Mouse (Mus musculus) CH12.LX (cell line): ENCODE data around the gene Ripk4. TPM values are rescaled to one million over a fixed set of nuclear protein-coding genes. Genes with fewer than 3 reads are reported as not detected.
A peak's percentile ranks its signal among the peaks of the same experiment; 100 is the strongest.

Source experiments
- DNase-seq: peaks from one replicate; pipeline ENCODE4 v3.0.0-alpha.2; 2013; ENCODE audit errors: extremely low read depth
- H3K27ac ChIP-seq: 2 replicates; pipeline ENCODE4 v1.5.1; 2012; ENCODE audit warnings: low read depth, mild to moderate bottlenecking, control low read depth, moderate library complexity; ENCODE audit not compliant: insufficient read depth
- H3K27me3 ChIP-seq: replicated peaks from 2 replicates; pipeline ENCODE3; 2012; ENCODE audit warnings: inconsistent platforms
- H3K36me3 ChIP-seq, 2 experiments: replicated peaks in 1 of 2; 2 replicates each; pipeline versions ENCODE3 to v1.6.1; 2012; ENCODE audit warnings: inconsistent platforms in 1 of 2, low read length in 1 of 2, mild to moderate bottlenecking in 1 of 2, mixed read lengths in 1 of 2, moderate library complexity in 1 of 2; ENCODE audit not compliant: control insufficient read depth in 1 of 2, insufficient read depth in 1 of 2
- H3K4me1 ChIP-seq, 2 experiments: 2 replicates each; pipeline ENCODE4 v1.6.1; 2012; ENCODE audit warnings: inconsistent platforms in 1 of 2, moderate library complexity in 1 of 2; ENCODE audit not compliant: insufficient read depth in 2 of 2, control insufficient read depth in 1 of 2
- H3K4me2 ChIP-seq: 2 replicates; pipeline ENCODE4 v1.6.1; 2012; ENCODE audit warnings: low read depth, mild to moderate bottlenecking, control low read depth; ENCODE audit not compliant: poor library complexity, insufficient read depth, severe bottlenecking
- H3K4me3 ChIP-seq, 3 experiments: fragments of 150-350 bp in 1 of 3; sonication (generic) in 1 of 3; replicated peaks in 1 of 3; 2 replicates each; pipeline versions ENCODE3 to v1.5.1; 2011 to 2012; ENCODE audit warnings: low read depth in 2 of 3, low read length in 2 of 3, mild to moderate bottlenecking in 2 of 3, moderate library complexity in 2 of 3, control low read depth in 1 of 3, improper control_type of control experiment in 1 of 3, inconsistent platforms in 1 of 3, mixed read lengths in 1 of 3; ENCODE audit not compliant: poor library complexity in 1 of 3
- H3K79me2 ChIP-seq: replicated peaks from 2 replicates; pipeline ENCODE4 v1.6.1; 2012; ENCODE audit warnings: mild to moderate bottlenecking, moderate library complexity; ENCODE audit not compliant: control insufficient read depth, poor library complexity, insufficient read depth, severe bottlenecking; ENCODE audit errors: extremely low read depth
- H3K9ac ChIP-seq: 2 replicates; pipeline ENCODE4 v1.6.1; 2012; ENCODE audit warnings: low read depth, mild to moderate bottlenecking, control low read depth, moderate library complexity; ENCODE audit not compliant: insufficient read depth
- H3K9me3 ChIP-seq: replicated peaks from 2 replicates; pipeline ENCODE3; 2012; ENCODE audit warnings: low read length, inconsistent platforms, mixed read lengths
- CHD2 ChIP-seq: IDR thresholded peaks from 2 replicates; pipeline ENCODE4 v1.6.1; 2011; ENCODE audit warnings: low read length, improper control_type of control experiment
- CTCF ChIP-seq, 2 experiments: IDR thresholded peaks in 1 of 2; conservative IDR thresholded peaks in 1 of 2; 2 replicates each; pipeline ENCODE4 v1.5.1; 2011 to 2012; ENCODE audit warnings: low read depth in 2 of 2, low read length in 2 of 2, improper control_type of control experiment in 1 of 2, inconsistent platforms in 1 of 2, mild to moderate bottlenecking in 1 of 2, moderate library complexity in 1 of 2
- ELF1 ChIP-seq: IDR thresholded peaks from 2 replicates; pipeline ENCODE4 v1.6.1; 2014; ENCODE audit warnings: low read depth, mild to moderate bottlenecking, inconsistent platforms, low read length, improper control_type of control experiment
- EP300 ChIP-seq: IDR thresholded peaks from 2 replicates; pipeline ENCODE4 v1.6.1; 2011; ENCODE audit warnings: low read length, improper control_type of control experiment
- GABPA ChIP-seq: IDR thresholded peaks from 2 replicates; pipeline ENCODE4 v1.6.1; 2012; ENCODE audit warnings: low read depth, low read length, improper control_type of control experiment, inconsistent platforms; ENCODE audit not compliant: insufficient replicate concordance
- HCFC1 ChIP-seq: IDR thresholded peaks from 2 replicates; pipeline ENCODE4 v1.6.1; 2012; ENCODE audit warnings: low read depth, mild to moderate bottlenecking, inconsistent platforms, low read length, improper control_type of control experiment
- MYC ChIP-seq: IDR thresholded peaks from 2 replicates; pipeline ENCODE4 v1.6.1; 2011; ENCODE audit warnings: low read depth, mild to moderate bottlenecking, improper control_type of control experiment, low read length
- NRF1 ChIP-seq: IDR thresholded peaks from 2 replicates; pipeline ENCODE4 v1.6.1; 2014; ENCODE audit warnings: low read depth, mild to moderate bottlenecking, inconsistent platforms, low read length, improper control_type of control experiment, moderate library complexity
- POLR2A ChIP-seq: IDR thresholded peaks from 2 replicates; pipeline ENCODE4 v1.6.1; 2011; ENCODE audit warnings: low read depth, mild to moderate bottlenecking, improper control_type of control experiment, low read length
- POLR2AphosphoS2 ChIP-seq: IDR thresholded peaks from 2 replicates; pipeline ENCODE4 v1.6.1; 2011; ENCODE audit warnings: low read depth, low read length, improper control_type of control experiment
- RAD21 ChIP-seq: IDR thresholded peaks from 2 replicates; pipeline ENCODE4 v1.6.1; 2011; ENCODE audit warnings: low read depth, mild to moderate bottlenecking, low read length, improper control_type of control experiment, moderate library complexity
- RCOR1 ChIP-seq: conservative IDR thresholded peaks from 2 replicates; pipeline ENCODE4 v1.6.1; 2012; ENCODE audit warnings: low read depth, mild to moderate bottlenecking, inconsistent platforms, low read length, improper control_type of control experiment
- SIN3A ChIP-seq: IDR thresholded peaks from 2 replicates; pipeline ENCODE4 v1.6.1; 2012; ENCODE audit warnings: low read length, improper control_type of control experiment, inconsistent platforms
- SMC3 ChIP-seq: IDR thresholded peaks from 2 replicates; pipeline ENCODE4 v1.6.1; 2011; ENCODE audit warnings: low read depth, low read length, improper control_type of control experiment
- ZC3H11A ChIP-seq: IDR thresholded peaks from 2 replicates; pipeline ENCODE4 v1.6.1; 2012; ENCODE audit warnings: low read depth, mild to moderate bottlenecking, inconsistent platforms, low read length, improper control_type of control experiment
- ZKSCAN1 ChIP-seq: IDR thresholded peaks from 2 replicates; pipeline ENCODE4 v1.6.1; 2012; ENCODE audit warnings: low read depth, inconsistent platforms, low read length, improper control_type of control experiment, borderline replicate concordance
- dilution Hi-C: fragments of 300-500 bp; cut with MboI; formaldehyde crosslinking; loops from 2 replicates; pipeline ENCODE4 v1.14.3; 2020; ENCODE audit warnings: low sequenced_read_pairs; ENCODE audit not compliant: extremely low pct_unique_long_range_greater_than_20kb, extremely low pct_ligation_motif_present
- in situ Hi-C: fragments of 300-500 bp; cut with MboI; formaldehyde crosslinking; loops from 3 replicates; pipeline ENCODE4 v1.14.3; 2019; ENCODE audit warnings: low sequenced_read_pairs, low pct_ligation_motif_present, low pct_unique_long_range_greater_than_20kb, mixed read lengths
- polyA plus RNA-seq: library from polyadenylated mRNA; unstranded; fragments of >175 nt; gene quantifications from 2 replicates; pipeline ENCODE4 v1.2.1, GENCODE M21; 2012; ENCODE audit warnings: low read depth; ENCODE audit not compliant: insufficient read length
- total RNA-seq, 2 experiments: library from RNA; depleted of rRNA; stranded (reverse); fragments of 300-350 nt in 1 of 2; fragments of >200 nt in 1 of 2; gene quantifications; 2 replicates each; pipeline ENCODE4 v1.2.3; 2012 to 2014

The Ripk4 gene
- total and polyA plus RNA-seq, 3 experiments: 0.04 to 0.09 TPM; not detected in 1

GRCm38 (mm10) chr16:97783057-97783456 lies 19.5 kb upstream of the Ripk4 start:
- H3K9ac ChIP-seq: no peak overlapping the region
- in situ Hi-C loops: no loop called here
- dilution Hi-C loops: no loop called here
- no peak for DNase-seq
- TF ChIP-seq NRF1 (no peak), ELF1 (no peak), RCOR1 (no peak), POLR2AphosphoS2 (no peak), HCFC1 (no peak), ZKSCAN1 (no peak), GABPA (no peak)
- TF ChIP-seq, all 38 proteins: peak for 0
- no peaks in the 10 kb centered on the region for H3K36me3 ChIP-seq
- no peak overlapping the region for H3K4me2 ChIP-seq
- H3K79me2 ChIP-seq: no peaks in the 10 kb centered on the region
- no peaks in the 10 kb centered on the region for H3K27me3 ChIP-seq
- no peak overlapping the region for H3K27ac ChIP-seq
- H3K4me1 ChIP-seq: peaks cover 2 to 3% of the 10 kb centered on the region in 2 experiments; a peak in 2 of 4 replicates
- H3K9me3 ChIP-seq: no peaks in the 10 kb centered on the region
- H3K4me3 ChIP-seq: no peak overlapping the region

GRCm38 (mm10) chr16:97778353-97779025 lies 14.9 kb upstream of the Ripk4 start:
- H3K4me3 ChIP-seq: no peak overlapping the region
- H3K79me2 ChIP-seq: no peaks in the 10 kb centered on the region
- no peak for TF ChIP-seq MYC
- TF ChIP-seq SMC3: peak; percentile 95
- no peak for TF ChIP-seq POLR2A
- TF ChIP-seq EP300: no peak
- TF ChIP-seq SIN3A: no peak
- peak; percentile 89 for TF ChIP-seq CTCF (conservative IDR thresholded peaks at IDR 0.05 in 1 of 2, IDR thresholded peaks at IDR 0.05 in 1 of 2; ENCODE audit: low read depth in 2 of 2, low read length in 2 of 2)
- no peak for TF ChIP-seq CHD2
- peak; percentile 32; the same call in 1 of the 2 replicates for TF ChIP-seq ZC3H11A
- TF ChIP-seq RAD21: peak; percentile 82
- TF ChIP-seq, all 38 proteins: peak for 4
- peaks cover 2 to 3% of the 10 kb centered on the region in 2 experiments; a peak in 2 of 4 replicates for H3K4me1 ChIP-seq
- no peaks in the 10 kb centered on the region for H3K27me3 ChIP-seq
- dilution Hi-C loops (no loop called here), in situ Hi-C loops (no loop called here)
- no peaks in the 10 kb centered on the region for H3K36me3 ChIP-seq
- H3K27ac ChIP-seq: no peak overlapping the region
- peak overlapping the region; percentile 29; the same call in 1 of the 2 replicates for H3K4me2 ChIP-seq
- no peak overlapping the region for H3K9ac ChIP-seq
- DNase-seq: peak; percentile 78
- H3K9me3 ChIP-seq: no peaks in the 10 kb centered on the region
